Mouse (Mus musculus) neural tube, embryonic 12.5 days (tissue): Measurements from ENCODE around the gene Trio. TPM values are rescaled to one million over a fixed set of nuclear protein-coding genes. Genes with fewer than 3 reads are reported as not detected.

Experiments used
- ATAC-seq: fragments of 200-750 bp; cut with Nextera tagmentation; 2 replicates; pipeline ENCODE4 v1.8.0; 2017; ENCODE audit warnings: low read depth, mild to moderate bottlenecking, moderate TSS enrichment, moderate library complexity; ENCODE audit not compliant: low FRiP score
- H3K27ac ChIP-seq: fragments of 300-500 bp; sonication (generic); 2 replicates; pipeline ENCODE4 v1.5.1; 2016
- H3K27me3 ChIP-seq: fragments of 300-500 bp; sonication (generic); replicated peaks from 2 replicates; pipeline ENCODE4 v1.6.1; 2016; ENCODE audit warnings: mild to moderate bottlenecking
- H3K36me3 ChIP-seq: fragments of 300-500 bp; sonication (generic); 2 replicates; pipeline ENCODE4 v1.6.1; 2016; ENCODE audit warnings: mild to moderate bottlenecking
- H3K4me1 ChIP-seq: fragments of 300-500 bp; sonication (generic); 2 replicates; pipeline ENCODE4 v1.6.1; 2016
- H3K4me2 ChIP-seq: fragments of 300-500 bp; sonication (generic); replicated peaks from 2 replicates; pipeline ENCODE4 v1.6.1; 2016; ENCODE audit warnings: mild to moderate bottlenecking
- H3K4me3 ChIP-seq: fragments of 300-500 bp; sonication (generic); 2 replicates; pipeline ENCODE4 v1.5.1; 2016
- H3K9ac ChIP-seq: fragments of 300-500 bp; sonication (generic); 2 replicates; pipeline ENCODE4 v1.6.1; 2016; ENCODE audit warnings: mild to moderate bottlenecking
- H3K9me3 ChIP-seq: fragments of 300-500 bp; sonication (generic); 2 replicates; pipeline ENCODE4 v1.6.1; 2016; ENCODE audit warnings: mild to moderate bottlenecking
- WGBS: fragments of 180-500 bp; shearing (Covaris S2); methylation state at CpG from one replicate; pipeline ENCODE4 v1.1.7; 2016; 5-methylcytosine and 5-hydroxymethylcytosine counted together
- polyA plus RNA-seq: library from polyadenylated mRNA; unstranded; fragments of >200 nt; fragmentation: Nextera tagmentation; extraction: Ambion mirVana; gene quantifications from 2 replicates; pipeline ENCODE4 v1.2.1, GENCODE M21; 2016

Gene Trio
- polyA plus RNA-seq, 1 experiment from 2014 or later = 38.1 TPM

GRCm38 (mm10) chr15:27779827-27780226 lies 245.8 kb downstream of the Trio start:
- peak overlapping the region; percentile 33 for H3K4me2 ChIP-seq
- no peaks in the 10 kb centered on the region for H3K9me3 ChIP-seq
- H3K36me3 ChIP-seq = no peaks in the 10 kb centered on the region
- no peaks in the 10 kb centered on the region for H3K27me3 ChIP-seq
- ATAC-seq = no peak
- peaks cover 79% of the 10 kb centered on the region for H3K4me1 ChIP-seq
- H3K4me3 ChIP-seq = no peak overlapping the region
- peak overlapping the region; percentile 42; the same call in 1 of the 2 replicates for H3K27ac ChIP-seq
- H3K9ac ChIP-seq = 0 out of 2 replicates have a peak overlapping the region, but pooled peaks have one; percentile 29
- 16% methylated on average over 10 of the region's 10 CpGs for WGBS

DNA sequence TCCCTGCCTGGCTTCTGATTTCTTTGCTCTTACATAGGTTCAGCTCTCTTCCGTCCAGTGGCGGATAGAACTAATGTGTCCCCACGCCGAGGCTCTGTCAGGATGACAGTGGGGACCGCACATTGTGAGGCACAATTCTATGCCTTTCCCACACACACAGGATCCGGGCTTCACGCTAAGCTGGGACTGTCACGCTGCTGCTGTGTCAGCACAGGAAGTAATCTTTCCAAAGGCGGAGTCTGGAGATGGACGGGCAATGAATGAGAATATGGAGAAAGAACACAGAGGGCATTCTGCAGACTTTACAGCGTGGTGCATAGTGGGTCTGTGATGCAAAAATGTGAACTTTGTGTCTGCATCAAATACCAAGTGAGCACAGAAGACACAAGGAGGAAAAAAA lies 246.2 kb downstream of the Trio start:
- Histone ChIP-seq H3K27me3 (no peaks in the 10 kb centered on the region), H3K4me1 (peaks cover 74% of the 10 kb centered on the region), H3K9me3 (no peaks in the 10 kb centered on the region), H3K36me3 (no peaks in the 10 kb centered on the region), H3K27ac (0 out of 2 replicates have a peak overlapping the region, but pooled peaks have one; percentile 42), H3K4me2 (peak overlapping the region; percentile 33), H3K9ac (no peak overlapping the region), H3K4me3 (no peak overlapping the region)
- 37% methylated on average over 11 of the region's 11 CpGs for WGBS
- ATAC-seq = no peak

- H3K36me3 ChIP-seq = peaks cover 8% of the 10 kb centered on the region
- no peak overlapping the region; the same call in 1 of the 2 replicates for H3K4me2 ChIP-seq
- no peaks in the 10 kb centered on the region for H3K9me3 ChIP-seq
- H3K27ac ChIP-seq = peak overlapping the region; percentile 26; the same call in 1 of the 2 replicates
- H3K27me3 ChIP-seq = no peaks in the 10 kb centered on the region
- no peak overlapping the region for H3K9ac ChIP-seq
- 39% methylated on average over 3 of the region's 3 CpGs for WGBS
- ATAC-seq = peak; percentile 30; the same call in 1 of the 2 replicates
- peaks cover 63% of the 10 kb centered on the region for H3K4me1 ChIP-seq
- no peak overlapping the region for H3K4me3 ChIP-seq
Observed at GRCm38 (mm10) chr15:27778256-27778655, 247.4 kb downstream of the Trio start.

DNA sequence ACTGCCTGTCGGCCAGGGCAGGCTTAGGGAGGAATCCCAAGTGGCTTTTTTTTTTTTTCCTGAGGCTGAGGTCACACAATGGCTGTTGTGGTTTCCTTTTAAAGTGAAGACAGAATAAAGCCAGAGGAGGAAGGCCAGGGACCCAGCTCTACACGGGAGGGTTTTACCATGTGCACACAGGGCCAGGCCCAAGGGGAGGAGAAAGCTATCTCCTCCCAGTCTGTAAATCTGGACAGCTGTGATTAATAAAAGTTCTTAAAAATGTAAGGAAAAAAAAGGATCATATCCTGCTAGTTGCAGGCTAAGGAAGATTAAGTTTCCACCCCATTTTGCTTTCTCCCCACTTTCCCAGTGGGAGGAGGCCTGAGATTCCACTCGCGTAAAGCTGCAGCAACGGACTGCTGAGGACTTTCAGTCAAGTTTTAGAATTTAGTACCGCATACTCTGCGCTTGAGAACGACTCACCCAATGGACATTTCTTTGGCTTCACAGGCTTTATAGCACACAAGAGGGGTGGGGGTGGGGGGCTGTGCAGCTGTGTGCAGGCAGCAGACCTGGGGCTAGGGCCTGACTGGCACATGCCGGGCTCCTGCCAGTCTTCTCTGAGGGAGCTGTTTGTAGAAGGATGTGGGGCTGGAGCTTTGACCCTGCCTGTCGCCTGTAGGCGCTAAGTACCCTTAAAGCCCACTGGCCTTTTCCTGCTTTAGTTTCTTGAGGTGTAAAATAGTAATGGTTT lies 248.0 kb downstream of the Trio start:
- Histone ChIP-seq H3K4me3 (no peak overlapping the region), H3K27me3 (no peaks in the 10 kb centered on the region), H3K9ac (no peak overlapping the region), H3K4me2 (peak overlapping the region; percentile 22; the same call in 1 of the 2 replicates), H3K36me3 (peaks cover 14% of the 10 kb centered on the region), H3K9me3 (no peaks in the 10 kb centered on the region), H3K4me1 (peaks cover 58% of the 10 kb centered on the region), H3K27ac (no peak overlapping the region)
- ATAC-seq = no peak
- 25% methylated on average over 11 of the region's 11 CpGs for WGBS

DNA sequence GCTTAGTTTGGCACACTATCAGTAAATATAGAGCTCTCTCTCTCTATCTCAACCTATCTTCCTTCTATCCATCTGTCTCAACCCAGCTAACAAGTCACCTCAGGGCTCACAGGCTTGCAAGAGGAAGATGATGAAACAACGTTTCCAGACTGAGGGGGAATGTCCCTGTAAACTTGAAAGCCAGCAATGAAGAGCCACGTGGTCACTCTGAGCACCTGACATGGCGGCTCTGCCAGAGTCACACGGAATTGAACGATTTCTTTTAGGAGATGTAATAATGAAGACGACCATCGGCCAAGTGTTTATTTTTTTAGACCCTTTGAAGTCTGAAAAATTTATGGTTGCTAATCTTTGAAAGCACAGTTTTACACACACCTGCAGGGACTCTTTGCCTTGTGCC lies 251.2 kb downstream of the Trio start:
- H3K9ac ChIP-seq = no peak overlapping the region
- 70% methylated on average over 7 of the region's 7 CpGs for WGBS
- H3K4me1 ChIP-seq = peaks cover 36% of the 10 kb centered on the region

DNA sequence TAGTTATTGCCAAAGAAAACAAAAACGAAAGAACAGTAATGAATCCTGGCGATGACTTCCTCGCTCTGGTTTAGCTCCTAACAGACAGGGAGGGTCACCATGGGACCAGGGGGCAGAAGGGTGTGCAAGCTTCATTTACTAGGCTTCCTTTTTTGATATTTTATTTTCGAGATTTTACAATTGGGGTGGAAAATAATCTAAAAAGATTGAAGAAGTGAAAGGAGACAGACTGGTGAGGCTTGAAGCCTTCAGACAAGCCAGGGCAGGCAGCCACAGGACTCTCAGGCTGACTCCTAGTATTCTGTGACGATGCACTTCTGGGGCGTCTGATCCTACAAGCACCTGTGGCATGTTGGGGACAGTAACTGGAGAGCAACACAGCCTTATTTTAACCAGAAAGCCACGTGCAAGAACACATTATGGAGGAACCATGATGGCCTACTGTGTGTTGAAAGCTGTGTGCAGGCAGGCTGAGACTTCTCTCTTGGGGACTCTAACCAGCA lies 253.5 kb downstream of the Trio start:
- no peak overlapping the region for H3K9ac ChIP-seq
- H3K4me3 ChIP-seq = no peak overlapping the region
- H3K27ac ChIP-seq = no peak overlapping the region
- no peak for ATAC-seq
- no peaks in the 10 kb centered on the region for H3K9me3 ChIP-seq
- H3K4me2 ChIP-seq = no peak overlapping the region
- 88% methylated on average over 7 of the region's 7 CpGs for WGBS
- no peaks in the 10 kb centered on the region for H3K27me3 ChIP-seq
- H3K4me1 ChIP-seq = peaks cover 14% of the 10 kb centered on the region
- peaks cover 55% of the 10 kb centered on the region for H3K36me3 ChIP-seq

More for the DNA sequence above, 251.2 kb downstream of the Trio start:
- H3K9me3 ChIP-seq = no peaks in the 10 kb centered on the region
- H3K36me3 ChIP-seq = peaks cover 33% of the 10 kb centered on the region
- ATAC-seq = no peak
- H3K27ac ChIP-seq = no peak overlapping the region
- H3K4me3 ChIP-seq = no peak overlapping the region
- no peaks in the 10 kb centered on the region for H3K27me3 ChIP-seq
- H3K4me2 ChIP-seq = no peak overlapping the region

DNA sequence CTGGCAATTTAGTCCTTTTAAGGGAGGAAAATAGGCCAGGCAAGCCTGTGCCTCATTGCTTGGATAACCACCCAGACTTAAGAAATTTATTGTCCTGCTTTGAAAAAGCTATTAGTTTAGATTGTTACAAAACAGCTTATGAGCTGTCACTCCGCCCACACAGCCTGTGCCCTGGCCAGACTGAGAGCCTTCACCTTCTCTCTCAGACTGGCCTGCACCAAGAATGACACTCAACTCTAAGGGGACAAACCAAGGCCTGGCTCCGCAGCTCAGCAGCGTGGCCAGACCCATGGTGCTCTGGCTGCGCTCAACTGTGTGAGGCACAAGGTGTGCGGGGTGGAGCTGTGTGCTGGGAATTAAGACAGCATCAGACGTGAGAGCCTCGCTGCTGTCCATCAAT lies 254.1 kb downstream of the Trio start:
- ATAC-seq = no peak
- H3K27ac ChIP-seq = no peak overlapping the region
- peaks cover 9% of the 10 kb centered on the region for H3K4me1 ChIP-seq
- H3K4me3 ChIP-seq = no peak overlapping the region
- H3K9me3 ChIP-seq = no peaks in the 10 kb centered on the region
- H3K27me3 ChIP-seq = no peaks in the 10 kb centered on the region
- no peak overlapping the region for H3K9ac ChIP-seq
- WGBS = 68% methylated on average over 7 of the region's 7 CpGs
- peaks cover 58% of the 10 kb centered on the region for H3K36me3 ChIP-seq
- no peak overlapping the region for H3K4me2 ChIP-seq

- Histone ChIP-seq H3K4me3 (no peak overlapping the region), H3K27ac (no peak overlapping the region), H3K4me2 (no peak overlapping the region), H3K9ac (no peak overlapping the region), H3K4me1 (peaks cover 9% of the 10 kb centered on the region), H3K27me3 (no peaks in the 10 kb centered on the region), H3K9me3 (no peaks in the 10 kb centered on the region), H3K36me3 (peaks cover 66% of the 10 kb centered on the region)
- 69% methylated on average over 12 of the region's 12 CpGs for WGBS
- ATAC-seq = no peak
Observed at GRCm38 (mm10) chr15:27770513-27771196, 255.0 kb downstream of the Trio start.

- Histone ChIP-seq H3K4me2 (no peak overlapping the region), H3K27me3 (no peaks in the 10 kb centered on the region), H3K4me1 (no peaks in the 10 kb centered on the region), H3K27ac (no peak overlapping the region), H3K9ac (no peak overlapping the region), H3K36me3 (peaks cover 69% of the 10 kb centered on the region), H3K9me3 (no peaks in the 10 kb centered on the region), H3K4me3 (no peak overlapping the region)
- no peak for ATAC-seq
- WGBS = 87% methylated on average over 3 of the region's 3 CpGs
Observed at GRCm38 (mm10) chr15:27761416-27761815, 264.2 kb downstream of the Trio start.

GRCm38 (mm10) chr15:27760655-27761054 lies 265.0 kb downstream of the Trio start:
- H3K4me3 ChIP-seq = no peak overlapping the region
- no peaks in the 10 kb centered on the region for H3K27me3 ChIP-seq
- H3K4me1 ChIP-seq = no peaks in the 10 kb centered on the region
- WGBS = 93% methylated on average over 1 of the region's 1 CpGs
- H3K9me3 ChIP-seq = no peaks in the 10 kb centered on the region
- peaks cover 71% of the 10 kb centered on the region for H3K36me3 ChIP-seq
- no peak overlapping the region for H3K27ac ChIP-seq
- no peak overlapping the region for H3K4me2 ChIP-seq
- ATAC-seq = no peak
- H3K9ac ChIP-seq = no peak overlapping the region

- Histone ChIP-seq H3K27ac (no peak overlapping the region), H3K4me2 (no peak overlapping the region), H3K4me3 (no peak overlapping the region), H3K4me1 (no peaks in the 10 kb centered on the region), H3K36me3 (peaks cover 72% of the 10 kb centered on the region), H3K9ac (no peak overlapping the region), H3K9me3 (no peaks in the 10 kb centered on the region), H3K27me3 (no peaks in the 10 kb centered on the region)
- ATAC-seq = peak; percentile 46; the same call in 1 of the 2 replicates
- WGBS = 75% methylated on average over 5 of the region's 5 CpGs
Observed at GRCm38 (mm10) chr15:27759890-27760289, 265.8 kb downstream of the Trio start.

- ATAC-seq = no peak
- no peak overlapping the region for H3K4me2 ChIP-seq
- peaks cover 2% of the 10 kb centered on the region for H3K4me1 ChIP-seq
- WGBS = 75% methylated on average over 6 of the region's 6 CpGs
- no peaks in the 10 kb centered on the region for H3K9me3 ChIP-seq
- no peaks in the 10 kb centered on the region for H3K27me3 ChIP-seq
- H3K4me3 ChIP-seq = no peak overlapping the region
- H3K36me3 ChIP-seq = peaks cover 74% of the 10 kb centered on the region
- no peak overlapping the region for H3K27ac ChIP-seq
- H3K9ac ChIP-seq = no peak overlapping the region
Observed at GRCm38 (mm10) chr15:27758680-27759079, 267.0 kb downstream of the Trio start.
